Mouse (Mus musculus) stomach, postnatal 0 days (tissue): ENCODE measurements around the gene Gm13694. TPM values are rescaled to one million over a fixed set of nuclear protein-coding genes. Genes with fewer than 3 reads are reported as not detected.

Experiments
- ATAC-seq: fragments of 200-750 bp; cut with Nextera tagmentation; 2 replicates; pipeline ENCODE4 v1.8.0; 2017; ENCODE audit not compliant: low FRiP score, low TSS enrichment
- DNase-seq: peaks from one replicate; pipeline ENCODE4 v3.0.0-alpha.2; 2016; ENCODE audit warnings: low spot score
- H3K27ac ChIP-seq: fragments of 300-500 bp; sonication (generic); replicated peaks from 2 replicates; pipeline ENCODE4 v1.5.1; 2014; ENCODE audit warnings: mild to moderate bottlenecking, control low read depth
- H3K27me3 ChIP-seq: fragments of 300-500 bp; sonication (generic); 2 replicates; pipeline ENCODE4 v1.6.1; 2014; ENCODE audit warnings: low read length; ENCODE audit not compliant: control insufficient read depth, insufficient read depth
- H3K36me3 ChIP-seq: fragments of 300-500 bp; sonication (generic); 2 replicates; pipeline ENCODE4 v1.6.1; 2014; ENCODE audit warnings: low read length, mixed read lengths; ENCODE audit not compliant: control insufficient read depth, insufficient read depth
- H3K4me1 ChIP-seq: fragments of 300-500 bp; sonication (generic); replicated peaks from 2 replicates; pipeline ENCODE4 v1.6.1; 2014; ENCODE audit warnings: antibody characterized with exemption; ENCODE audit not compliant: control insufficient read depth, insufficient read depth
- H3K4me2 ChIP-seq: fragments of 300-500 bp; sonication (generic); replicated peaks from 2 replicates; pipeline ENCODE4 v1.6.1; 2014; ENCODE audit warnings: low read depth, mild to moderate bottlenecking, control low read depth, moderate library complexity
- H3K4me3 ChIP-seq: fragments of 300-500 bp; sonication (generic); 2 replicates; pipeline ENCODE4 v1.5.1; 2014; ENCODE audit warnings: low read depth, low read length, control low read depth
- H3K9ac ChIP-seq: fragments of 300-500 bp; sonication (generic); 2 replicates; pipeline ENCODE4 v1.6.1; 2014; ENCODE audit warnings: mild to moderate bottlenecking, low read length, control low read depth, mixed read lengths
- H3K9me3 ChIP-seq: fragments of 300-500 bp; sonication (generic); 2 replicates; pipeline ENCODE4 v1.6.1; 2016; ENCODE audit warnings: low read length; ENCODE audit not compliant: control insufficient read depth
- CTCF ChIP-seq: IDR thresholded peaks from 2 replicates; pipeline ENCODE4 v1.5.1; 2016; ENCODE audit warnings: antibody characterized with exemption, low read depth, mild to moderate bottlenecking, moderate library complexity
- EP300 ChIP-seq: optimal IDR thresholded peaks from 2 replicates; pipeline ENCODE3; 2016; ENCODE audit warnings: antibody characterized with exemption
- WGBS: fragments of 180-500 bp; shearing (Covaris S2); extraction: QIAGEN DNeasy Blood & Tissue Kit; methylation state at CpG from one replicate; pipeline ENCODE4 v1.1.7; 2014; 5-methylcytosine and 5-hydroxymethylcytosine counted together
- polyA plus RNA-seq: library from polyadenylated mRNA; unstranded; fragments of >200 nt; fragmentation: Nextera tagmentation; extraction: Ambion mirVana; gene quantifications from 2 replicates; pipeline ENCODE4 v1.2.1, GENCODE M21; 2015

Gm13694 gene
- polyA plus RNA-seq, 1 experiment from 2014 or later: not detected

GRCm38 (mm10) chr2:84023319-84023718, 44.6 kb downstream of the Gm13694 start:
- Histone ChIP-seq H3K36me3 (no peaks in the 10 kb centered on the region), H3K4me2 (no peak overlapping the region), H3K27me3 (no peaks in the 10 kb centered on the region), H3K4me3 (no peak overlapping the region), H3K9me3 (no peaks in the 10 kb centered on the region), H3K9ac (no peak overlapping the region), H3K4me1 (no peaks in the 10 kb centered on the region), H3K27ac (no peak overlapping the region)
- ATAC-seq (no peak), DNase-seq (no peak)
- 77% methylated on average over 2 of the region's 2 CpGs for WGBS
- no peak for TF ChIP-seq EP300
- no peak for TF ChIP-seq CTCF

- H3K9me3 ChIP-seq: no peaks in the 10 kb centered on the region
- ATAC-seq (no peak), DNase-seq (no peak)
- WGBS: 57% methylated on average over 4 of the region's 4 CpGs
- TF ChIP-seq CTCF (no peak), EP300 (no peak)
- no peaks in the 10 kb centered on the region for H3K27me3 ChIP-seq
- H3K27ac ChIP-seq: no peak overlapping the region
- no peak overlapping the region for H3K4me2 ChIP-seq
- H3K9ac ChIP-seq: no peak overlapping the region
- no peaks in the 10 kb centered on the region for H3K36me3 ChIP-seq
- H3K4me3 ChIP-seq: no peak overlapping the region
- no peaks in the 10 kb centered on the region for H3K4me1 ChIP-seq
Measured at GRCm38 (mm10) chr2:84025217-84025616, 46.5 kb downstream of the Gm13694 start.

Other genes starting within 250 kb of the Gm13694 start
- 4.2 and 4.8 TPM in 2 replicates for gene Fam171b, start 166.3 kb upstream of the Gm13694 start, polyA plus RNA-seq
- not detected in 2 replicates for gene Zswim2, start 37.7 kb upstream of the Gm13694 start, polyA plus RNA-seq
- gene Gm13698, start 23.2 kb upstream of the Gm13694 start, polyA plus RNA-seq: not detected in 2 replicates
- not detected in 2 replicates for gene Gm13693, start 17.4 kb upstream of the Gm13694 start, polyA plus RNA-seq
- gene Gm13695, start 11.6 kb upstream of the Gm13694 start, polyA plus RNA-seq: not detected in 2 replicates
- gene Gm13696, start 5.8 kb upstream of the Gm13694 start, polyA plus RNA-seq: not detected in 2 replicates
- not detected in 2 replicates for gene Gm13697, start 5.8 kb downstream of the Gm13694 start, polyA plus RNA-seq
- not detected in 2 replicates for gene Gm13691, start 11.6 kb downstream of the Gm13694 start, polyA plus RNA-seq